Comparison of ENCODE assay signal across 13 mouse cellular contexts in the genomic region with DNA sequence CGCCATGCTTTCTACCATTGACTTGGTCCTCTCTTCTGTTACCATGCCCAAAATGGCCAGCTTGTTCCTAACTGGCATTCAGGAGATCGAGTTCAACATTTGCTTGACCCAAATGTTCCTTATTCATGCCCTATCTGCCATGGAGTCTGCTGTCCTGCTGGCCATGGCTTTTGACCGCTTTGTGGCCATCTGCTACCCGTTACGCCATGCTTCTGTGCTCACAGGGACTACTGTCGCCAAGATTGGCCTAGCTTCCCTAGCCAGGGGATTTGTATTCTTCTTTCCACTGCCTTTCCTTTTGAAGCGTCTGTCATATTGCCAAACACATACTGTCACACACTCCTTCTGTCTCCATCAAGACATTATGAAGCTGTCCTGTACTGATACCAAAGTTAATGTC. TPM values are rescaled to one million over a fixed set of nuclear protein-coding genes. Genes with fewer than 3 reads are reported as not detected.
"Had no signal": no experiment of that assay in that cellular context is flagged by ENCODE, and none has a peak within 500 bp of the region (broad histone marks: within the 10 kb centered on the region; RNA-seq: fewer than 3 reads in every experiment).

No protein-coding gene starts in this region.

- DNase-seq: kidney, postnatal 36 days; liver; liver, embryonic 13.5 days; liver, postnatal 0 days; lung, postnatal 14 days; thymus, postnatal 4 days had no signal

- ATAC-seq: liver, postnatal 0 days; midbrain, embryonic 15.5 days had no signal

RNA-seq across cellular contexts. Expression of a gene that starts 2.8 kb away (rescaled TPM):
- total RNA-seq: left cerebral cortex, postnatal 25 days; monocyte, adult 5-6 weeks; neutrophil, adult 5-6 weeks had no signal

RNA-seq across cellular contexts. Expression of a gene that starts 3.6 kb away (rescaled TPM):
- total RNA-seq: monocyte, adult 5-6 weeks; neutrophil, adult 5-6 weeks had no signal

RNA-seq across cellular contexts. Expression of a gene that starts 20.4 kb away (rescaled TPM):
- total RNA-seq: layer of hippocampus, adult 8-10 months; layer of hippocampus, postnatal 14 days; left cerebral cortex, adult 2 months; left cerebral cortex, postnatal 25 days; monocyte, adult 5-6 weeks; neutrophil, adult 5-6 weeks had no signal

RNA-seq across cellular contexts. Expression of a gene that starts 28.8 kb away (rescaled TPM):
- total RNA-seq: layer of hippocampus, adult 8-10 months; layer of hippocampus, postnatal 14 days; left cerebral cortex, adult 2 months; left cerebral cortex, postnatal 25 days; monocyte, adult 5-6 weeks; neutrophil, adult 5-6 weeks had no signal
